8 mouse cellular contexts compared by ENCODE assay signal in genomic region chr17:26503981-26504671, GRCm38 (mm10). TPM values are rescaled to one million over a fixed set of nuclear protein-coding genes. Genes with fewer than 3 reads are reported as not detected.
A peak's percentile ranks its signal among the peaks of the same experiment; 100 is the strongest.
DNase-seq lines count a peak whose midpoint lies in the region; ATAC-seq and TF ChIP-seq lines count a peak whose summit lies in the region.

No protein-coding gene starts in this region.

- no peak for ATAC-seq in forebrain, postnatal 0 days
- peak; percentile 7; the same call in 1 of the 2 replicates for ATAC-seq in lung, embryonic 15.5 days (ENCODE audit: borderline replicate concordance, extremely low read depth, low FRiP score, low TSS enrichment)

- H3K4me3 ChIP-seq in forebrain, postnatal 0 days (ENCODE audit: low read depth, low read length) = peak overlapping the region; percentile 40
- peak overlapping the region; percentile 48 for H3K4me3 ChIP-seq in hindbrain, embryonic 10.5 days
- peak overlapping the region; percentile 2; the same call in 1 of the 2 replicates for H3K4me3 ChIP-seq in lung, embryonic 15.5 days

- TF ChIP-seq POLR2A in brain, embryonic 14.5 days (IDR thresholded peaks at IDR 0.05; ENCODE audit: borderline replicate concordance, extremely low read depth, insufficient read depth, insufficient read length, poor library complexity, severe bottlenecking) = no peak

- no peaks in the 10 kb centered on the region for H3K36me3 ChIP-seq in forebrain, postnatal 0 days (ENCODE audit: insufficient read depth)
- peaks cover 20% of the 10 kb centered on the region for H3K36me3 ChIP-seq in hindbrain, embryonic 10.5 days
- H3K36me3 ChIP-seq in lung, embryonic 15.5 days = 0 out of 2 replicates have a peak, but pooled peaks cover 3% of the 10 kb centered on the region

- 10% methylated on average over 11 of the region's 11 CpGs for WGBS in forebrain, postnatal 0 days
- 41% methylated on average over 11 of the region's 11 CpGs for WGBS in hindbrain, embryonic 10.5 days
- WGBS in lung, embryonic 15.5 days = 8% methylated on average over 11 of the region's 11 CpGs

- H3K9me3 ChIP-seq in forebrain, postnatal 0 days (ENCODE audit: low read length) = no peaks in the 10 kb centered on the region
- no peaks in the 10 kb centered on the region for H3K9me3 ChIP-seq in hindbrain, embryonic 10.5 days
- H3K9me3 ChIP-seq in lung, embryonic 15.5 days = no peaks in the 10 kb centered on the region

- peaks cover 34% of the 10 kb centered on the region for H3K4me1 ChIP-seq in forebrain, postnatal 0 days (ENCODE audit: insufficient read depth)
- H3K4me1 ChIP-seq in hindbrain, embryonic 10.5 days (replicated peaks) = peaks cover 63% of the 10 kb centered on the region
- H3K4me1 ChIP-seq in lung, embryonic 15.5 days = peaks cover 55% of the 10 kb centered on the region

- peak overlapping the region; percentile 57 for H3K9ac ChIP-seq in forebrain, postnatal 0 days
- H3K9ac ChIP-seq in lung, embryonic 15.5 days = no peak overlapping the region; the same call in 1 of the 2 replicates

- H3K27ac ChIP-seq in forebrain, postnatal 0 days (ENCODE audit: low read depth, low read length) = peak overlapping the region; percentile 93
- peak overlapping the region; percentile 95 for H3K27ac ChIP-seq in hindbrain, embryonic 10.5 days
- peak overlapping the region; percentile 95 for H3K27ac ChIP-seq in lung, embryonic 15.5 days

- no peaks in the 10 kb centered on the region for H3K27me3 ChIP-seq in forebrain, postnatal 0 days (ENCODE audit: insufficient read depth, low read length)
- no peaks in the 10 kb centered on the region for H3K27me3 ChIP-seq in hindbrain, embryonic 10.5 days (ENCODE audit: insufficient read depth, poor library complexity, severe bottlenecking)
- no peaks in the 10 kb centered on the region for H3K27me3 ChIP-seq in lung, embryonic 15.5 days

- peak; percentile 73 for DNase-seq in NIH3T3 (ENCODE audit: low read depth)
- peak; percentile 84 for DNase-seq in brain, embryonic 14.5 days (ENCODE audit: low read depth)
- DNase-seq in forebrain, postnatal 0 days = peak; percentile 53
- peak; percentile 37 for DNase-seq in hindbrain, embryonic 10.5 days (ENCODE audit: low spot score)
- DNase-seq in layer of hippocampus, adult 9-10 months (ENCODE audit: low spot score) = peak; percentile 52
- peak; percentile 76 for DNase-seq in right cerebral cortex, postnatal 25 days
- DNase-seq in thymus, adult 18-20 months = no peak

- no peak for TF ChIP-seq CTCF in brain, embryonic 14.5 days (IDR thresholded peaks at IDR 0.05; ENCODE audit: borderline replicate concordance, extremely low read depth, insufficient read depth, insufficient read length)
- TF ChIP-seq CTCF in forebrain, postnatal 0 days (IDR thresholded peaks at IDR 0.05; ENCODE audit: low read depth) = no peak

- peak overlapping the region; percentile 52 for H3K4me2 ChIP-seq in forebrain, postnatal 0 days (ENCODE audit: low read depth)
- peak overlapping the region; percentile 88 for H3K4me2 ChIP-seq in lung, embryonic 15.5 days

RNA-seq across cellular contexts. Expression of gene Ergic1, which starts 57.2 kb away (rescaled TPM):
- polyA plus RNA-seq in brain, embryonic 14.5 days (2012; rRNA removed) = 193 and 218 TPM in 2 replicates
- 137 and 186 TPM in 2 replicates for total RNA-seq in forebrain, postnatal 0 days (2014; rRNA removed)
- 103 and 106 TPM in 2 replicates for polyA plus RNA-seq in forebrain, postnatal 0 days (2015; fragmentation: Nextera tagmentation; extraction: Ambion mirVana)
- polyA plus RNA-seq in hindbrain, embryonic 10.5 days (2016; fragmentation: Nextera tagmentation; extraction: Ambion mirVana) = 97.7 and 103 TPM in 2 replicates
- 97.3 and 102 TPM in 2 replicates for polyA plus RNA-seq in lung, embryonic 15.5 days (2015; fragmentation: Nextera tagmentation; extraction: Ambion mirVana)

RNA-seq across cellular contexts. Expression of gene Dusp1, which starts 57.8 kb away (rescaled TPM):
- 56.2 and 71.8 TPM in 2 replicates for polyA plus RNA-seq in brain, embryonic 14.5 days (2012; rRNA removed)
- 32.7 and 41.0 TPM in 2 replicates for total RNA-seq in forebrain, postnatal 0 days (2014; rRNA removed)
- 36.0 and 38.5 TPM in 2 replicates for polyA plus RNA-seq in forebrain, postnatal 0 days (2015; fragmentation: Nextera tagmentation; extraction: Ambion mirVana)
- 26.8 and 36.8 TPM in 2 replicates for polyA plus RNA-seq in hindbrain, embryonic 10.5 days (2016; fragmentation: Nextera tagmentation; extraction: Ambion mirVana)
- 23.1 and 25.9 TPM in 2 replicates for polyA plus RNA-seq in lung, embryonic 15.5 days (2015; fragmentation: Nextera tagmentation; extraction: Ambion mirVana)

Comparison
In these comparisons a context has a peak if more than half of its experiments do, and no peak if none do; other contexts are left out.
1. DNase-seq: peak in NIH3T3 (single experiment), brain, embryonic 14.5 days (single experiment), forebrain, postnatal 0 days (single experiment), hindbrain, embryonic 10.5 days (single experiment), layer of hippocampus, adult 9-10 months (single experiment) and right cerebral cortex, postnatal 25 days (single experiment); none in thymus, adult 18-20 months (0 of 2).
2. Peak in every context shown above with its lines, with median percentiles within 50 percentile points of each other: H3K27ac ChIP-seq and H3K4me3 ChIP-seq.